Mouse (Mus musculus) adrenal gland, postnatal 14 days (tissue): ENCODE measurements at regions not wholly inside any gene's neighbourhood (a gene's known extent, or its start where the extent isn't known, plus 50 kb on each side); places are given as distances from the start of the nearest gene placed in this dataset.
A peak's percentile ranks its signal among the peaks of the same experiment; 100 is the strongest.

Experiments
- DNase-seq: peaks from one replicate; pipeline ENCODE4 v3.0.0; 2021; ENCODE audit warnings: mixed read lengths

GRCm38 (mm10) chr15:36945309-36945708 lies 62.3 kb downstream of the Zfp706 start:
- no peak for DNase-seq

DNA sequence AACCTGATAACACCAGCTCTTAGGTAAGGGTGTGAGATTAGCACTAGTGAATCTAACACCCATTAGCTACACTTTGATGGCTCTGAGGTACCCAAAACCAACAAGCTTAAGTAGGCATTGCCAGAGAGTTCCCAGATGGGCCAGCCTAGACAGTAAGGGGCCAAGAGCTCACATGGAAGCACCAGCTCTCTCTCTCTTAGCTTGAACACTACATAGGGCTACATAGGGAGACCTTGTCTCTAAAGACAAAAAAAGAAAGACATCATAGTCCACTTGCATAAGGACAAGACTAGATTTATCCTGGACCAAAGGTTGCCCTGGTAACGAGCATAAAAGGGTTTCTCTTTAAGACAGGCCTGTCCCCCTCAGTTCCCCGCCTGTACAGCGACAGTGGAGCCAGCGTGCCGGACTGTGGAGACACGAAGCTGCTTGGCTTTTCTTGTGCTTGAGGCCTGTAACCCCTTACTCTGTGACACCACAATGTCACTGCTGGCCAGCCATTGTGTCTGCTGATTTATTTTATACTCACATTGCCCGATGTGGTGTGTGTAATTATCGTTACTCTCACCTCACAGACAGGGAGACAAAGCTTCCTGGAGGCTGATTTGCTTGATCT lies 62.9 kb downstream of the Zfp706 start:
- no peak for DNase-seq

GRCm38 (mm10) chr15:36943492-36944112 lies 64.0 kb downstream of the Zfp706 start:
- DNase-seq = no peak

- no peak for DNase-seq
Measured at GRCm38 (mm10) chr15:36942261-36942660, 65.3 kb downstream of the Zfp706 start.

DNA sequence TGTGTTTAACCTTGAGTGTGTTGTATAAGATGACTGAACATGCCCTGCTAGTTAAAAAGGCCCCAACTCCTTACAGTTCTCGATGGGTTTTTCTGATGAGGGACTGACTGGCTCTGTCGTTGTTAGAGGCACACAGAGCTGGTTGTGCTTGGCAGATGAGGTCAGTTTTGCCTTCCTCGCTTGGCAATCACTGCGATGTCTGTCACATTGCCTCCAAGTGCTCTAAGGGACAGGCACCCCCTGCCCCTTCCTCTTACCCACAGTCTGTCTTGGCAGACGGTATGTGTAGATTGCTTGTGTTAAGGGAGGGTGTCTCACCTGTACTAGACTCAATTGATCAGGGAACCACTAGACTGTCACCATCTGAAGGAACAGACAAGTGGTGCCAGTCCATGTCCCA lies 65.8 kb downstream of the Zfp706 start:
- DNase-seq = no peak

GRCm38 (mm10) chr15:36939608-36940007 lies 68.0 kb downstream of the Zfp706 start:
- no peak for DNase-seq

- DNase-seq = no peak
Measured at GRCm38 (mm10) chr15:36939153-36939552, 68.4 kb downstream of the Zfp706 start.

DNA sequence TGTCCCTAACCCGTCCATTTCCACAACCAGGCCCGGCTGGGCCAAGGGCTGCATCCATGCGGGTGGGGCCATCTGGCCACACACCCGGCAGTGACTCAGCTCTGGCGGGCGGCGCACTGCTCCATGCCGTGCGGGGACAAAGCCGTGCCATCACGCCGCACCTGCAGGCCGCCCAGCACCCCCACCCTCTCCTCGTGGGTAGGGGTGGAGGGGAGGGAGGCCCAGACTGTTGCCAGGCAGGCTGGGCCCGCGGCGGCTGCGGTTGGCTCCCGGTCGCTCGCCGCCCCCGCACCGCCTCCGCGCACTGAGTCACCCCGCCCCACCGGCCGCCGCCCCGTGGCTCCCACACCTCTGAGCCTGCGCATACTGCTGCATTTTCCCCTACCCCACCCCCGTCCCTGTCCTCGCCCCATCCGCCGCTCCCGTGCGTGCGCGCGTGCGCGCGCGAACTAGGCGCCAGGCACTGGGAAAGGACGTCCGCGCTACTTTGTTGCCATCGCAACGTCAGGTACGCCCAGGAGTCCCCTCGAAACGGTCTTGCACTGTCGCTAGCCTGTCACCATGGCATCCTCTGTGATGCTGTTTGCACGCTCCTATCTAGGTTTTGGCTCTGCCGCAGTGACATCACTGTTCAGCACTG lies 68.9 kb downstream of the Zfp706 start:
- peak; percentile 96 for DNase-seq

DNA sequence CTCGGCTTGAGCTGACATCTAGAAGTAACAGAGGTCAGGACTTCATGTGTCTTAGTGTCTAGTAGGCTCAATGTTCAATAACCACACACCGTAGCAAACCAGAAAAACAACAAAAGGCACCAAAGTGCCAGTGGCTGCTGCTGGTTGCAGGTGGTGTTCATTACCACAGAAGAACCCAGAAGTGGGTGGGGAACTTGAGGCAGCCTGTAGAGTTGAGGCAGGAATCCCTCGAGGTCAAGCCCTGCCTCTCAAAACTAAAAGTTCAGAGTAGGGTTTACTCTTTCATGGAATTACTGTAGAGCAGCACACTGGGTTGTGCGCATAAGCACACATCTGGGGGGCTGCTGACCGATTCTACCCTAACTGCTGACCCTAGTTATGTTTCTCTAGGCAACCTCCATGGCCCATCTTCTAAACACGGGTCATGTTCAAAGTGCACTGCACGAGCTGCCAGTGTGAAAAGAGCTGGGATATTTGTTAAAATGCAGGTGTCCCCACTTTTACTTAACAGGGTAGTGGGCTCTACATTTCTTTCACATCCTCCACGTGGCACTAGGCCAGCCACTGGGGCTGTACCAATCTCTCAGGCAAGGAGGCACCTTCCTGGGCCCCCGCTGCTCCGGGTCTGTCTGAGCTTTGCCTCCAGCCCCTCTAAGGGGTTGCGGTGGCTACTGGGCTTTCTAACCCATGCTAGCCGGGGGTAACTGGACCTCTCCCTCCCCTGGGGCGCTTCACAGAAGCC lies 69.6 kb downstream of the Zfp706 start:
- DNase-seq = no peak

GRCm38 (mm10) chr15:36937067-36937657 lies 70.4 kb downstream of the Zfp706 start:
- DNase-seq = peak; percentile 24

GRCm38 (mm10) chr15:36934801-36935200 lies 72.8 kb downstream of the Zfp706 start:
- no peak for DNase-seq

DNA sequence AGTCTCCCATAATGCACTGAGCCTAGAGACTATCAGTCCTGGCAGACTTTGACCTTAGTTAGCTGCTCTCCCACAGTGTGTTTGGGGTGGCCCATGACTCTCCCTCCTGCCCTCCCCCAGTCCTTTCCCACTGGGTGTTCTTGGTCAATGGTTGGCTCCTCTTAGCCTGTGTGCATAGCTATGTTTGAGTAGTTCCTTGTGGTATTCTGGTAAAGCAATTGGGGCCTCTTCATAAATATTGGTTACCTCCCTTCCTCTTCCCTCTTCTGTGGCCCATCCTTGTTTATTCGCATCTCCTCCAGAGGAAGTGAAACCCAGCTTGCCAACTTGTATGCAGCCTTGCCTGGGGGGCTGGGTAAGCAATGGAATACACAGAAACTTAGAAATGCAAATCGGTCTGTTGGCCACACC lies 74.0 kb downstream of the Zfp706 start:
- DNase-seq = no peak

DNA sequence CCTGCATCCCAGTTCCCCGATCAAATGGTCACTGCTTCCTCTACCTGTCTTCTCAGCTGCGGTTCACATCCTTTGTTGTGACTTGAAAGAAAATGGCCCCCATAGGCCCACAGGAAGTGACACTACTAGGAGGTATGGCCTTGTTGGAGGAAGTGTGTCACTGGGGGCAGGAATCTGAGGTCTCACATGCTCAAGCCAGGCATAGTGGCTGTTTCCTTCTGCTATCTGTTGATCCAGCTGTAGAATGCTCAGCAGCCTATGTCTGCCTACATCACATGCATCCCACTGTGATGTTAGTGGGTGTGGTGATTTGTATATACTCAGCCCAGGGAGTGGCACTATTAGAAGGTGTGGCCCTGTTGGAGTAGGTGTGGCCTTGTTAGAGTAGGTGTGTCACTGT lies 76.1 kb downstream of the Zfp706 start:
- no peak for DNase-seq

DNA sequence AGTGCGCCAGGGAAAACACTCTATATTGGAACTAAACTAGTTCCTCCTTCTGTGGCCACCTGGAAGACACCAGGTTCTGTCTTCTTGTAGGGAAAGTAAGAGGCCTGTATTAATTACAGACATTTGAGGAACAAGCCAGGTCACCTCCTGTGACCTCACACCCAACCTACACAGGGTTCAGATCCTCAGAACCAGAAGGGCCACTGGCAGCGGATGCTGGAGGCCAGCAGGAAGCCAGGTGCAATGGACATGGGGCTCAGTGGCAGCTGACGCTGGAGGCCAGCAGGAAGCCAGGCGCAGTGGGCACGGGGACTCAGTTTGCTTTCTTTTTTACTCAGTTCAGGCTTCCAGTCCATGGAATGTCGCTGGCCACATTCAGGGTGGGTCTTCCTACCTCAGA lies 77.1 kb downstream of the Zfp706 start:
- DNase-seq = no peak

DNA sequence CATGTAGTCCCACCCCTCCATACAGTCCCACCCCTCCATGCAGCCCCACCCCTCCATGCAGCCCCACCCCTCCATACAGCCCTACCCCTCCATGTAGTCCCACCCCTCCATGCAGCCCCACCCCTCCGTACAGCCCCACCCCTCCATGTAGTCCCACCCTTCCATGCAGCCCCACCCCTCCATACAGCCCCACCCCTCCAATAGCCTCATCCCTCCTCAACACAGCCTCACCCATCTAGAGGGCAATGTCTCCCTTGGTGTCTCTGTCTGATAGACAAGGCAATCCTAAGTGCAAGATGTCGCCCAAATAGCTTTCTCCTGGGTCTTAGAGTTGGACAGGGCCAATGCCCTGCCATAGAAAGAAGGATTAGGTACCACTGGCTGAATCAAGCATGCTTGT lies 77.8 kb downstream of the Zfp706 start:
- DNase-seq = no peak

GRCm38 (mm10) chr15:36929088-36929487 lies 78.5 kb downstream of the Zfp706 start:
- DNase-seq = no peak

DNA sequence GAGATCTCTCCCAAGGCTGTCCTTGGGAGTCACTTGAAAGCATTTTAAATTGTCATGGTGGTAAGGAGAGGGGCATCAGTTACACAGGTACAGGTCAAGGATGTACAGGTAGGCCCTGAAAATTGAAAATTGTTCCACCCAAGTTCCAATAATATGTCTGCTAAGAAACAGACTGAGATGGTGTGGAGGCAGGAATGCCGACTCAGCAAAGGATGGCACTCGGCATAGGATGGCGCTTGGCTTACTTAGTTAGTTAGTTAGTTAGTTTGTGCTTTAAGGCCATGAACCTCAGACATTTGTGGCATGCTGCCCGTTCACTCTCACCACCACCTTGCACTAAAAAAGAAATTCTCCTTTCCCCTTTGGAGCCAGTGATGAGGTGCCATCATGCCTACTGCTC lies 78.9 kb downstream of the Zfp706 start:
- no peak for DNase-seq

GRCm38 (mm10) chr15:36927436-36927835 lies 80.1 kb downstream of the Zfp706 start:
- DNase-seq = no peak

GRCm38 (mm10) chr15:36924171-36924570 lies 83.4 kb downstream of the Zfp706 start:
- peak; percentile 58 for DNase-seq

DNA sequence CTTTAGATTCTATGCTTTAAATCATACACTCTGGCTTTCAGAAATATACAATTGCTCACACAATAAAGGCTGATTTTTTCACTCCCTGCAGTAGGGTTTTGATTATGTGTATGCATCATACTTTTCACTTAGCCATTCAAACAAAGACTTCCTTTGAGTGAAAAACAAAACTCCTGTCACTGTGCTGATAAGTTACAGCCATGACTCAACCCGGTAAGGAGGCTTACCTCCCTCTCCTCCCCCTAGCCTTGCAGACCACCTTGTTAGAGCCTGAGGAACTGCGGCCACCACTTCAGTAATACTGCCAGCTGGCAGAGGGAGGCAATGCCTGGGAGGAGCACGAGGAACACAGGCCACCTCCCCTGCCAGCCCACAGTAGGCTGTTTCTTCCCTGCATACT lies 86.2 kb downstream of the Zfp706 start:
- no peak for DNase-seq

DNA sequence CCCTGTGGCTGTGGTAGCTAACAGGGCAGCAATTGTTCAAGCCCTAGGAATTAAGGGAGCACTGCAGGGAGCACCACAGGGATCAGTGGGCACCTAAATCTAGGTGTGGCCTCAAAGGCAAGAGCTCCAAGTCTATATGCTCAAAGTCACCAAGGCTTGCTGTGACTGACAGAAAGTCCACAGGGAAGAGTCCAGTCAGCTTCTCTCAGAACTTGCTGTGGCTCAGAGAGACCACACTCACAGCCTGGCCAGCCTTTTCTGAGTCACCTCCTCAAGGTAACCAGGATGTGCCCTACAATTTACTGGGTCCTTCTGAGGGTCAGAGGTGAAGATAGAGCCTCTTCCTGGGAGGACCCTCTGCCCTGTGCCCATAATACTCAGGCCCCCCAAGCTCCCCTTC lies 86.7 kb downstream of the Zfp706 start:
- DNase-seq = peak; percentile 35

DNA sequence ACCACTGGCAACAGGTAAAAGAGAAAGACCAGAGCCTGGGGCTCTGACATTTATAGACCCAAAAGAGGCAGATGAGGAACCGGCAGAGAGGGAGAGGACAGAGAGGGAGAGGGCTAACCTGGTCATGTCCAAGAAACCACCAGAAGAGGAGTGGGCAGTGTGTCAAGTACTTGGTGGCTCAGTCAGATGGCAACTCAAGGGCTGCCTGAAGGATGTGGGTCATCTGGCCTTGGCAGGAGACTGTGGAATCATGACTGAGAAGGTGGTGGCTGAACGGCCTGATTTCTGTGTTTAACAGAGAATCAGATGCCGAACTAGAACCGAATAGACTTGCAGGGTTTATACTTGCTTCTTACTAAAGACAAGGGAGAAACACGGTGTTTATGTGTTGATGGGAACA lies 87.9 kb downstream of the Zfp706 start:
- peak; percentile 41 for DNase-seq

DNA sequence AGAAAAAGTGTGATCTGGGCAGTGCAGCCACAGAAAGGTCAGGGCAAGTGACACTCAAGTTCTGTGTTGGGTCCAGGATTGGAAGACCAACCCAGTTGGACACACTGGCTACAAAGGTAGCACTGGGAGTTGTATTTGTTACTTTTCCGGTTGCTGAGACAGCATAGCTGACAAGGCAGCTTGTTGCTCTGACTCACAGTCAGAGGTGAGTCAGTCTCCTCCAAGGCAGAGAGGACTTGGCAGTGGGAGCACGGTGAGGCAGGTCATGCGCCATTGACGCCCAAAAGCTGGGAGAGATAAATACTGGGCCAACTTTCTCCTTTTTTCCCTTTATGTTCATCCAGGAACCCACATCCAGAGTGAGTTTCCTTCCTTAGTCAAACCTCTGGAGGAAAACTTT lies 88.4 kb downstream of the Zfp706 start:
- DNase-seq = peak; percentile 62
